Mouse (Mus musculus): ENCODE data around the gene Mepe.

GRCm38 (mm10) chr5:104358592-104358991 is 33.5 kb downstream of the Mepe start:
- TF ChIP-seq CTCF (IDR thresholded peaks at IDR 0.05; ENCODE audit: low read depth): no peak
- no peak for TF ChIP-seq EP300 (IDR thresholded peaks at IDR 0.05; ENCODE audit: low read depth)

All from liver, postnatal 0 days (tissue).